Mouse (Mus musculus) cortical plate, adult 2 months (tissue): ENCODE data around the gene Foxl1.

Experiments
- CTCF ChIP-seq: fragments of 200-500 bp; IDR thresholded peaks from 2 replicates; pipeline ENCODE4 v1.5.1; 2011; ENCODE audit warnings: mild to moderate bottlenecking, control low read depth, low read length; ENCODE audit not compliant: insufficient read depth; ENCODE audit errors: extremely low read depth
- POLR2A ChIP-seq: fragments of 200-500 bp; IDR thresholded peaks from 2 replicates; pipeline ENCODE4 v1.6.1; 2011; ENCODE audit warnings: mild to moderate bottlenecking, low read length, control low read depth; ENCODE audit not compliant: insufficient read depth; ENCODE audit errors: extremely low read depth

- no peak for TF ChIP-seq CTCF
- TF ChIP-seq POLR2A = no peak
Measured at GRCm38 (mm10) chr8:121121704-121122103, 6.0 kb upstream of the Foxl1 start.
